Mouse (Mus musculus) stomach, embryonic 15.5 days (tissue): ENCODE measurements around the gene Grm4. TPM values are rescaled to one million over a fixed set of nuclear protein-coding genes. Genes with fewer than 3 reads are reported as not detected.
"Not testable (repeated sequence)": the region's sequence is repeated elsewhere in the genome, so short reads cannot be mapped to it uniquely, and the experiment has no call there.

ENCODE experiments used
- ATAC-seq: fragments of 200-750 bp; cut with Nextera tagmentation; 2 replicates; pipeline ENCODE4 v1.8.0; 2017; ENCODE audit warnings: low read depth, moderate number of reproducible peaks, moderate TSS enrichment; ENCODE audit not compliant: insufficient read depth, low FRiP score
- H3K27ac ChIP-seq: fragments of 300-500 bp; sonication (generic); 2 replicates; pipeline ENCODE4 v1.5.1; 2015; ENCODE audit warnings: mild to moderate bottlenecking, inconsistent platforms
- H3K27me3 ChIP-seq: fragments of 300-500 bp; sonication (generic); replicated peaks from 2 replicates; pipeline ENCODE4 v1.6.1; 2015; ENCODE audit warnings: inconsistent platforms
- H3K36me3 ChIP-seq: fragments of 300-500 bp; sonication (generic); 2 replicates; pipeline ENCODE4 v1.6.1; 2015; ENCODE audit warnings: inconsistent platforms
- H3K4me1 ChIP-seq: fragments of 300-500 bp; sonication (generic); 2 replicates; pipeline ENCODE4 v1.6.1; 2015; ENCODE audit warnings: inconsistent platforms
- H3K4me2 ChIP-seq: fragments of 300-500 bp; sonication (generic); 2 replicates; pipeline ENCODE4 v1.6.1; 2015; ENCODE audit warnings: mild to moderate bottlenecking, inconsistent platforms
- H3K4me3 ChIP-seq: fragments of 300-500 bp; sonication (generic); replicated peaks from 2 replicates; pipeline ENCODE4 v1.5.1; 2015; ENCODE audit warnings: inconsistent platforms
- H3K9ac ChIP-seq: fragments of 300-500 bp; sonication (generic); 2 replicates; pipeline ENCODE4 v1.6.1; 2015; ENCODE audit warnings: inconsistent platforms
- H3K9me3 ChIP-seq: fragments of 300-500 bp; sonication (generic); 2 replicates; pipeline ENCODE4 v1.6.1; 2016; ENCODE audit warnings: inconsistent platforms
- WGBS: fragments of 180-500 bp; shearing (Covaris S2); methylation state at CpG from one replicate; pipeline ENCODE4 v1.1.7; 2015; 5-methylcytosine and 5-hydroxymethylcytosine counted together
- polyA plus RNA-seq: library from polyadenylated mRNA; unstranded; fragments of >200 nt; fragmentation: Nextera tagmentation; extraction: Ambion mirVana; gene quantifications from 2 replicates; pipeline ENCODE4 v1.2.1, GENCODE M21; 2015

The Grm4 gene
- polyA plus RNA-seq, 1 experiment from 2014 or later, result 0.35 TPM

DNA sequence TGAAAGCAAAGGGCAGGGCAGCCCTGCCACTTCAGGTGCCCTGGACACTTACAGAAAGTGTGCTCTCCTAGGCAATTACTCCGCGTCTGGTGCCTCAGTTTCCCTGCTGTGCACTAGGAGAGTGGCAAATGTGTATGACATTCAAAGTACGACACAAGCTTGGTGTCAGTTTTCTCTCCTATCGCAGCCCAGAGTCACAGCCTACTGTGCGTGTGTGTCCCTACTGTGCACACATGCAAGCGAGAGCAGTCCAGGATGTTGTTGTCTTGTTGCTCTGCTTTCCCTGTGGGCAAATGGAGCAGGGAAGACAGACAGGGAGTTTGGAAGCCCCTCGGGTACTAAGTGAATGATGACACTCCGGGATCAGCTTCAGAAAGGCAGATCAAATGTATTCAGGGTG, 131.2 kb downstream of the Grm4 start:
- no peaks in the 10 kb centered on the region for H3K9me3 ChIP-seq
- no peaks in the 10 kb centered on the region for H3K27me3 ChIP-seq
- H3K36me3 ChIP-seq, result no peaks in the 10 kb centered on the region
- 85% methylated on average over 8 of the region's 8 CpGs for WGBS
- ATAC-seq, result no peak
- H3K4me1 ChIP-seq, result no peaks in the 10 kb centered on the region
- H3K4me3 ChIP-seq, result no peak overlapping the region
- H3K9ac ChIP-seq, result no peak overlapping the region
- H3K27ac ChIP-seq, result no peak overlapping the region
- H3K4me2 ChIP-seq, result no peak overlapping the region

GRCm38 (mm10) chr17:27389221-27390000, 131.8 kb downstream of the Grm4 start:
- peak; percentile 41; the same call in 1 of the 2 replicates for ATAC-seq
- 77% methylated on average over 13 of the region's 13 CpGs for WGBS
- Histone ChIP-seq H3K27ac (no peak overlapping the region), H3K36me3 (no peaks in the 10 kb centered on the region), H3K4me1 (no peaks in the 10 kb centered on the region), H3K4me2 (no peak overlapping the region), H3K27me3 (no peaks in the 10 kb centered on the region), H3K9ac (no peak overlapping the region), H3K9me3 (no peaks in the 10 kb centered on the region), H3K4me3 (no peak overlapping the region)

- no peaks in the 10 kb centered on the region for H3K27me3 ChIP-seq
These were observed 134.8 kb downstream of the Grm4 start for GRCm38 (mm10) chr17:27386438-27386837.

GRCm38 (mm10) chr17:27385513-27386261, 135.5 kb downstream of the Grm4 start:
- Histone ChIP-seq H3K27ac (no peak overlapping the region), H3K9ac (no peak overlapping the region), H3K4me3 (no peak overlapping the region), H3K9me3 (no peaks in the 10 kb centered on the region), H3K27me3 (no peaks in the 10 kb centered on the region), H3K4me2 (peak overlapping the region; percentile 14; the same call in 1 of the 2 replicates), H3K36me3 (no peaks in the 10 kb centered on the region), H3K4me1 (no peaks in the 10 kb centered on the region; the same call in 1 of the 2 replicates)
- ATAC-seq, result no peak
- WGBS, result 39% methylated on average over 17 of the region's 17 CpGs

More at GRCm38 (mm10) chr17:27386438-27386837, 134.8 kb downstream of the Grm4 start:
- Histone ChIP-seq H3K36me3 (no peaks in the 10 kb centered on the region), H3K9me3 (no peaks in the 10 kb centered on the region), H3K4me1 (no peaks in the 10 kb centered on the region), H3K27ac (no peak overlapping the region), H3K9ac (no peak overlapping the region), H3K4me2 (no peak overlapping the region), H3K4me3 (no peak overlapping the region)
- WGBS, result 42% methylated on average over 1 of the region's 1 CpGs
- no peak for ATAC-seq

- no peaks in the 10 kb centered on the region for H3K9me3 ChIP-seq
- ATAC-seq, result no peak
- 77% methylated on average over 11 of the region's 11 CpGs for whole genome bisulfite sequencing
These were observed 138.3 kb downstream of the Grm4 start for GRCm38 (mm10) chr17:27382916-27383315.

DNA sequence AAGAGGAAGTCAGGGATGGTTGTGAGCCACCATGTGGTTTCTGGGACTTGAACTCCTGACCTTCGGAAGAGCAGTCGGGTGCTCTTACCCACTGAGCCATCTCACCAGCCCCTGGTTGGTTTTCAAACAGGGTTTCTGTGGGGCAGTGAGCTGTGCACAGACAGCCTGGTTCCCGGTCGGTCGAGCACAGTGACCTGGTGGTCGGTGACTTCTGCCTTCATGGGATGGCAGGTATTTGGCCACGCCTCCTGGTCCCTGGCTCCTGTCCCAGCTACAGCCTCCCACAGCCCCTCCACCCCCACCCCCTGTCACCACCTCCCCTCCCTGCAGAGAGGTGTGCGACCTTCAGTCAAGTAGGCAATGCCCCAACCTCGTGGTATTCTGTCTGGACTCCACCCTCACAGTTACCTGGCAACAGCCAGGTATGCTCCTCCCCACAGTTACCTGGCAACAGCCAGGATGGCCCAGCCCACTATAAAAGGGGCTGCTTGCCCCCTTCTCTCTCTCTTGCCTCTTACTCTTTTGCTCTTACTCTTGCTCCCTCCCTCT, 140.2 kb downstream of the Grm4 start:
- not testable (repeated sequence) for H3K9me3 ChIP-seq, H3K4me1 ChIP-seq, H3K27ac ChIP-seq, H3K27me3 ChIP-seq, H3K4me3 ChIP-seq, H3K4me2 ChIP-seq, ATAC-seq, H3K36me3 ChIP-seq, H3K9ac ChIP-seq
- WGBS, result 49% methylated on average over 9 of the region's 9 CpGs

More at GRCm38 (mm10) chr17:27382916-27383315, 138.3 kb downstream of the Grm4 start:
- no peak overlapping the region for H3K4me3 ChIP-seq
- H3K4me2 ChIP-seq, result no peak overlapping the region
- H3K9ac ChIP-seq, result no peak overlapping the region
- H3K27me3 ChIP-seq, result no peaks in the 10 kb centered on the region
- no peaks in the 10 kb centered on the region for H3K36me3 ChIP-seq
- H3K27ac ChIP-seq, result no peak overlapping the region
- H3K4me1 ChIP-seq, result peaks cover 2% of the 10 kb centered on the region; the same call in 1 of the 2 replicates

- Histone ChIP-seq H3K4me3 (no peak overlapping the region), H3K36me3 (no peaks in the 10 kb centered on the region), H3K4me1 (peaks cover 2% of the 10 kb centered on the region; the same call in 1 of the 2 replicates), H3K9me3 (no peaks in the 10 kb centered on the region), H3K4me2 (no peak overlapping the region), H3K27ac (no peak overlapping the region), H3K9ac (no peak overlapping the region), H3K27me3 (no peaks in the 10 kb centered on the region)
- WGBS, result 31% methylated on average over 3 of the region's 3 CpGs
- ATAC-seq, result no peak
These were observed 142.2 kb downstream of the Grm4 start for GRCm38 (mm10) chr17:27378977-27379376.

- Histone ChIP-seq H3K4me3 (no peak overlapping the region), H3K9ac (no peak overlapping the region), H3K27me3 (no peaks in the 10 kb centered on the region), H3K9me3 (no peaks in the 10 kb centered on the region), H3K36me3 (no peaks in the 10 kb centered on the region), H3K4me1 (peaks cover 2% of the 10 kb centered on the region; the same call in 1 of the 2 replicates), H3K4me2 (no peak overlapping the region), H3K27ac (no peak overlapping the region)
- no peak for ATAC-seq
- 95% methylated on average over 1 of the region's 1 CpGs for WGBS
These were observed 144.1 kb downstream of the Grm4 start for GRCm38 (mm10) chr17:27377151-27377550.

DNA sequence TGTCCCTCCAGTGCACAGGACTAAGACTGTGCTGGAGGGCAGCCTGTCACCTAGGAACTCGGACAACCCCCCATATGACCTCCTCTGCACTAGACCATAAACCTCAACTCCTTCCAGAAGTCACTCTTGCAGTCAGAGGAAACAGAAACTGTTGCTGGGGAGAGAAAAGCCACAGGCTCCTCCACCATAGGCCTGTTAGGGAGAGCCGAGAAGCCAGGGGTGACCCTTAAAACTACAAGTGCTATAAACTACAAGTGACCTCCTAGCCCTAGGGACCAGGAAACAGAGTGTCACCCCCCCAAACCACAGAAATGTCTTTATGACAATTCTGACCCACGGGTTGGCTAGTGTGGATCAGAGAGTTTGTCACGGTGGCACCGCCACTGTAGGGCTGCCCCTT, 145.7 kb downstream of the Grm4 start:
- no peaks in the 10 kb centered on the region for H3K9me3 ChIP-seq

More for the DNA sequence above, 145.7 kb downstream of the Grm4 start:
- Histone ChIP-seq H3K27me3 (no peaks in the 10 kb centered on the region), H3K9ac (no peak overlapping the region), H3K4me1 (0 out of 2 replicates have a peak, but pooled peaks cover 2% of the 10 kb centered on the region), H3K4me2 (no peak overlapping the region), H3K4me3 (no peak overlapping the region), H3K36me3 (no peaks in the 10 kb centered on the region), H3K27ac (no peak overlapping the region)
- ATAC-seq, result no peak; the same call in 1 of the 2 replicates
- 74% methylated on average over 5 of the region's 5 CpGs for WGBS

Other genes starting within 250 kb of the Grm4 start
- gene Hmga1, start 35.1 kb upstream of the Grm4 start, polyA plus RNA-seq, result 193 and 215 TPM in 2 replicates
- gene AI413582, start 44.4 kb upstream of the Grm4 start, polyA plus RNA-seq, result 23.6 and 33.1 TPM in 2 replicates
- 78.6 and 79.3 TPM in 2 replicates for gene Nudt3, start 102.1 kb upstream of the Grm4 start, polyA plus RNA-seq
- gene RPS10-NUDT3, start 113.8 kb upstream of the Grm4 start, polyA plus RNA-seq, result not detected in 2 replicates
- 933 and 955 TPM in 2 replicates for gene Rps10, start 115.3 kb upstream of the Grm4 start, polyA plus RNA-seq
- gene Pacsin1, start 134.1 kb upstream of the Grm4 start, polyA plus RNA-seq, result 1.9 TPM in 2 replicates
- gene Spdef, start 207.6 kb upstream of the Grm4 start, polyA plus RNA-seq, result 18.9 and 22.8 TPM in 2 replicates